Mouse (Mus musculus) G1E (cell line): ENCODE data around the gene Fem1a.

Source experiments
- CTCF ChIP-seq: IDR thresholded peaks from 2 replicates; pipeline ENCODE4 v1.5.1; 2012; ENCODE audit warnings: low read depth, low read length, inconsistent platforms, mixed read lengths
- GATA1 ChIP-seq: IDR thresholded peaks from 2 replicates; pipeline ENCODE4 v1.6.1; 2012; ENCODE audit warnings: borderline replicate concordance, low read length, inconsistent platforms, mixed read lengths
- POLR2AphosphoS5 ChIP-seq: IDR thresholded peaks from 2 replicates; pipeline ENCODE4 v1.6.1; 2012; ENCODE audit warnings: low read depth, low read length, inconsistent platforms; ENCODE audit not compliant: insufficient replicate concordance
- TAL1 ChIP-seq: conservative IDR thresholded peaks from 2 replicates; pipeline ENCODE4 v1.6.1; 2012; ENCODE audit warnings: low read depth, low read length, inconsistent platforms, mixed read lengths

DNA sequence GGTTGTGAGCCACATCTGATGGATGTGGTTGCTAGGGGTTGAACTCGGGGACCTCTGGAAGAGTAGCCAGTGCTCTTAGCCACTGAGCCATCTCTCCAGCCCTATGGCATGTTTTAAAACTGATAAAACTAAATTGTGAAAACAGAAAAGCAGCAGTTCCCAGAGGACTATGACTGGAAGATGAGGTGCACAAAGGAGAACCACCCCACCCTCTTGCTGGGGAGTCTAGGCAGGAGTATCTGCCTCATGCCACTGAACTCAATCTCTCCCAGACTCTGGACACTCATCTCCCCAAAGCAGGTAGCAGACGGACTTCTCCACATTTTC, 20.9 kb downstream of the Fem1a start:
- TF ChIP-seq CTCF (no peak), POLR2AphosphoS5 (no peak), TAL1 (no peak), GATA1 (no peak)
